14 mouse cellular contexts compared by ENCODE assay signal in genomic region chr13:119333915-119334314, GRCm38 (mm10).
"Had no signal": no experiment of that assay in that cellular context is flagged by ENCODE, and none has a peak within 500 bp of the region (broad histone marks: within the 10 kb centered on the region; RNA-seq: fewer than 3 reads in every experiment).

No protein-coding gene starts in this region.

- H3K4me1 ChIP-seq: limb, embryonic 12.5 days; liver, embryonic 13.5 days; midbrain, embryonic 13.5 days had no signal

- H3K27me3 ChIP-seq: limb, embryonic 12.5 days; liver, embryonic 13.5 days; lung, embryonic 15.5 days; midbrain, embryonic 13.5 days had no signal

- H3K4me2 ChIP-seq: limb, embryonic 12.5 days; liver, embryonic 13.5 days; lung, embryonic 15.5 days; midbrain, embryonic 13.5 days had no signal

- H3K9ac ChIP-seq: limb, embryonic 12.5 days; liver, embryonic 13.5 days; liver, postnatal 0 days; lung, embryonic 15.5 days; midbrain, embryonic 13.5 days had no signal

- DNase-seq: kidney, adult 8-10 months; kidney, postnatal 25 days; liver; liver, embryonic 13.5 days; liver, postnatal 0 days; lung, postnatal 14 days; right cerebral cortex, postnatal 14 days; thymus, postnatal 4 days had no signal

- H3K27ac ChIP-seq: layer of hippocampus, adult 2 months; limb, embryonic 12.5 days; liver, embryonic 13.5 days; lung, embryonic 15.5 days; macrophage; midbrain, embryonic 13.5 days; stomach, postnatal 0 days had no signal

- ATAC-seq: liver, postnatal 0 days; midbrain, embryonic 13.5 days had no signal

- H3K9me3 ChIP-seq: limb, embryonic 12.5 days; liver, embryonic 13.5 days; lung, embryonic 15.5 days; midbrain, embryonic 13.5 days had no signal

- H3K4me3 ChIP-seq: layer of hippocampus, adult 2 months; limb, embryonic 12.5 days; liver, embryonic 13.5 days; lung, embryonic 15.5 days; midbrain, embryonic 13.5 days had no signal
